Mouse (Mus musculus) embryonic fibroblast, embryonic 13.5 days (primary cell): Measurements from ENCODE around the gene Nenf.

Experiments
- CTCF ChIP-seq: IDR thresholded peaks from 2 replicates; pipeline ENCODE4 v1.5.1; 2011; ENCODE audit warnings: mild to moderate bottlenecking, control low read depth, low read length, moderate library complexity, borderline replicate concordance; ENCODE audit not compliant: insufficient read depth
- POLR2A ChIP-seq: IDR thresholded peaks from 2 replicates; pipeline ENCODE4 v1.6.1; 2011; ENCODE audit warnings: low read depth, mild to moderate bottlenecking, control low read depth, low read length, moderate library complexity

DNA sequence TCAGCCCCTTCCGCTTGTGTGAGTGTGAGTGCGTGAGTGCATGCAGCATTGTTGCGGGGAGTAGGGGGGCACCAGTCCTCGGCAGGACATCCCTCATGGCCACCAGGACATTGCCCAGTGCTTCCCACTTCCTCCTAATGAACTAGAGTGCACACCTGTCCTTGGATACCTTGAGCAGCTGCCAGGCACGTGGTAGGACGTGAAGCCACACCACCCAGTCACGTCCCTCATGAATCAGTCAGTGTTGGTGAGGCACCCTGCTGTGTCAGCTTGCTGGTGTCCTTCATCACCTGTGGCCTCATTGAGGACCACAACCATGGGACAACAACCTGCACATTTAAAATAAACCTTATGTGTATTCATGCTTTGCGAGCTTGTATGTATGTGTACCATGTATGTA lies 33.5 kb downstream of the Nenf start:
- TF ChIP-seq CTCF (no peak), POLR2A (no peak)
